Mouse (Mus musculus): ENCODE results near the gene Hoxb5. TPM values are rescaled to one million over a fixed set of nuclear protein-coding genes. Genes with fewer than 3 reads are reported as not detected.

Hoxb5 gene
- polyA plus RNA-seq, 1 experiment from 2014 or later: 216 TPM

- no peak for ATAC-seq (ENCODE audit: low FRiP score)
Measured at GRCm38 (mm10) chr11:96263636-96264389, 39.3 kb upstream of the Hoxb5 start.

GRCm38 (mm10) chr11:96264390-96265020, 38.6 kb upstream of the Hoxb5 start:
- H3K9me3 ChIP-seq: no peaks in the 10 kb centered on the region
- WGBS: 2% methylated on average over 8 of the region's 8 CpGs
- no peak for ATAC-seq (ENCODE audit: low FRiP score)
- H3K36me3 ChIP-seq: no peaks in the 10 kb centered on the region
- peaks cover 5% of the 10 kb centered on the region; the same call in 1 of the 2 replicates for H3K4me1 ChIP-seq (replicated peaks)
- H3K27ac ChIP-seq: no peak overlapping the region
- H3K4me2 ChIP-seq: no peak overlapping the region
- peaks cover 98% of the 10 kb centered on the region for H3K27me3 ChIP-seq
- no peak overlapping the region for H3K9ac ChIP-seq
- no peak overlapping the region for H3K4me3 ChIP-seq

More at GRCm38 (mm10) chr11:96263636-96264389, 39.3 kb upstream of the Hoxb5 start:
- Histone ChIP-seq H3K4me1 (replicated peaks) (peaks cover 5% of the 10 kb centered on the region; the same call in 1 of the 2 replicates), H3K27ac (no peak overlapping the region), H3K4me2 (no peak overlapping the region), H3K36me3 (no peaks in the 10 kb centered on the region), H3K4me3 (no peak overlapping the region), H3K9me3 (no peaks in the 10 kb centered on the region), H3K27me3 (peaks cover 98% of the 10 kb centered on the region), H3K9ac (no peak overlapping the region)
- under 1% methylated on average over 33 of the region's 33 CpGs for WGBS

GRCm38 (mm10) chr11:96265954-96266353, 37.2 kb upstream of the Hoxb5 start:
- H3K4me2 ChIP-seq: no peak overlapping the region
- no peak overlapping the region for H3K9ac ChIP-seq
- no peaks in the 10 kb centered on the region for H3K9me3 ChIP-seq
- peaks cover 2% of the 10 kb centered on the region; the same call in 1 of the 2 replicates for H3K4me1 ChIP-seq (replicated peaks)
- peaks cover 98% of the 10 kb centered on the region for H3K27me3 ChIP-seq
- H3K36me3 ChIP-seq: no peaks in the 10 kb centered on the region
- ATAC-seq (ENCODE audit: low FRiP score): no peak
- no peak overlapping the region for H3K4me3 ChIP-seq
- no peak overlapping the region for H3K27ac ChIP-seq
- 1% methylated on average over 7 of the region's 7 CpGs for WGBS

DNA sequence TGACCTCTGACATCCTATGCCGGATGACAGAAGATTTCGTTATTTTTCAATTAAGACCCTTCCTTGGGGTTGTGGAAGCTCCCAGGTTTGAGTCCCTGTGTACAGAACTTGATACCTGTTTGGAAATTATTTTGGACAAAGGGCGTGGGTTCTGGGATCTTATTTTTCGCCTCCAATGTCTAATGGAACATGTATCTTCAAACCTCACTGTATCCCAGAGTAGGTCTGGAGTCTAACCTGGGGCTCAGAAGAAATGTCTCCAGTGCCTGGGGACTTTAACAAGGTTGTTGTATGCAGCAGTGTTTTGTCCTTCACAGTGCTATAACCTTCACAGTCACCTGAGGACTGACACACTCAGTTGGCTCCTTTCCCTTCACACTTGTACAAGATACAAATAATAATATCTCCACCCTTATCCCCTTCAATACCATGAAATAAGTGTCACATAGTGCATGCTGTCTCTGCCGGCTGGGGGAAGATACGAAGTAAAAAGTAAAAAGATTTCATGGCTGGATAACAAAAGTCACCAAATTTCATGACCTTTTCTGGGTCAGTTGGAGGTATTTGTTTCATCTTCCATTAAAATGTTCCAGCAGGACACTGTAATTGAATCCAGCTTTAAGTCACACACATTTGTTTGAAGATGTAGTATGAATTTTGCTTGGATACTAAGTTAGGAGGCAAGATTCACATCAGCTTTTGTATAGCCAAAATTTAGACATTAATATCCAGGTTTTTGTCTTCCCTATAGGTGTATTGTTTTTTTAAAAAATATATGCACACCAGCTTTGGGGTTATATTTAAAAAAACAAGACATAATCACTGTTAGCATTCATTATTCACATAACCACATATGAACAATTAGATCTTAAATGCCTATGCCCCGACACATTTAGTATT, 35.9 kb upstream of the Hoxb5 start:
- ATAC-seq (ENCODE audit: low FRiP score): no peak
- Histone ChIP-seq H3K9me3 (no peaks in the 10 kb centered on the region), H3K4me1 (replicated peaks) (peaks cover 11% of the 10 kb centered on the region), H3K27me3 (peaks cover 98% of the 10 kb centered on the region), H3K9ac (no peak overlapping the region), H3K4me2 (no peak overlapping the region), H3K4me3 (no peak overlapping the region), H3K36me3 (no peaks in the 10 kb centered on the region), H3K27ac (no peak overlapping the region)
- 9% methylated on average over 7 of the region's 7 CpGs for WGBS

DNA sequence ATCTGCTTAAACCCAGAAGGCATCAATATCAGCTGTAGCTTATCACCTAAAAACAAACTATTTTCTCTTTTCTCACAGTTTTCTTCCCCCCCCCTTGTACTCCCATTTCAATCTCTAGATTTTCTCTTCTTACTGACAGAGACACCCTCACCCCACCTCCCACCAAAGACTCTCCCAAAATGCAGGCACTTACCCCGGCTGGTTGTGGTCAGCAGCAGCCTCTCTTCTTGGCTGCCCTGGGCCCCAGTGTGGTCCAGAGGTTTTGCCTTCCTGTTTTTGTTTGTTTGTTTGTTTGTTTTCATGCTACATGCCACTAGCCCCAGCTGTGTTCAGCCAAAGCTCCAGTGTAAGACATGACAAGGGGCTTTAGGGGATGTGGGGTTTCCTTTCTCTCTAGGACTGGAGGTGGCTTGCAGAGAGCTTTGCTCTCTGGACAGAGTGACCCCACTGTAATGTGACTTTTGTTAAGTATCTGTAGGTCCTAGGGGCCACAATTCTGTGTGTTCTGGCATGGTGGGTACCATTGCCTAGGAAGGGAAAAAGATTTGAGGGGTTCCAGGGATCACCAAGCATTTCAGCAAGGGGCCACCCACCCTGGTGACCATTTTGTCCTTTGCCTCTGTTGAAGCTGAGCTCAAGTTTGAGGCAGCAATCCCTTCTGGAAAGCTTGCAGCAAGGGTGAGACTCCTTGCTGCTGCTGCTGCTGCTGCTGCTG, 34.9 kb upstream of the Hoxb5 start:
- Histone ChIP-seq H3K9me3 (no peaks in the 10 kb centered on the region), H3K4me3 (no peak overlapping the region), H3K9ac (no peak overlapping the region), H3K36me3 (no peaks in the 10 kb centered on the region), H3K27ac (no peak overlapping the region), H3K4me2 (no peak overlapping the region), H3K27me3 (peaks cover 98% of the 10 kb centered on the region), H3K4me1 (replicated peaks) (peaks cover 14% of the 10 kb centered on the region)
- no peak for ATAC-seq (ENCODE audit: low FRiP score)
- WGBS: 12% methylated on average over 1 of the region's 1 CpGs

DNA sequence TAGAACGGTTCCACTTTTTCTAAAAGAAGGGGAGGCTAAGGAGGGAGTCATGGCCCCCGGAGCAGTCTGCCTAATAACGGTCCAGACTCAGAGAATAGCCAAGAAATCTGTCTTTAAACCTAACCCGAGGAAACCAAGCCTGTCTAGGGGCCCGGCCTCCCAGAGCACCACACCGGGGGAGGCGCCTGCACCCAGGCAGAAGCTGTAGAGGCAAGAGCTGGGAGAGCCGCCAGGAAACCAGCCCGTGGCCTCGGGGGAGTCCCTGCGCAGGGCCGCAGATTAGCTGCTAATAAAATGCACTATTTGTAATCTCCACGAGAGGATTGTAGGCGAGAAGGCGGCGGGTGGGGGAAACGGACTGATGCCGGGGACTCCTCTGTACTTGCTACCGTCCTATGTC, 33.3 kb upstream of the Hoxb5 start:
- Histone ChIP-seq H3K9me3 (no peaks in the 10 kb centered on the region), H3K4me3 (no peak overlapping the region), H3K9ac (no peak overlapping the region), H3K36me3 (no peaks in the 10 kb centered on the region), H3K4me2 (no peak overlapping the region), H3K27ac (no peak overlapping the region), H3K4me1 (replicated peaks) (peaks cover 14% of the 10 kb centered on the region), H3K27me3 (peaks cover 98% of the 10 kb centered on the region)
- ATAC-seq (ENCODE audit: low FRiP score): no peak
- under 1% methylated on average over 19 of the region's 19 CpGs for WGBS

GRCm38 (mm10) chr11:96270996-96271540, 32.1 kb upstream of the Hoxb5 start, which contains the start of gene Hoxb9:
Gene Hoxb9, plus strand, starts transcription at chr11:96271457.
- Histone ChIP-seq H3K4me3 (peak within 1 kb of the TSS; percentile 34), H3K27ac (peak within 1 kb of the TSS; percentile 73)
- peak; percentile 49; the same call in 1 of the 2 replicates for ATAC-seq (ENCODE audit: low FRiP score)

DNA sequence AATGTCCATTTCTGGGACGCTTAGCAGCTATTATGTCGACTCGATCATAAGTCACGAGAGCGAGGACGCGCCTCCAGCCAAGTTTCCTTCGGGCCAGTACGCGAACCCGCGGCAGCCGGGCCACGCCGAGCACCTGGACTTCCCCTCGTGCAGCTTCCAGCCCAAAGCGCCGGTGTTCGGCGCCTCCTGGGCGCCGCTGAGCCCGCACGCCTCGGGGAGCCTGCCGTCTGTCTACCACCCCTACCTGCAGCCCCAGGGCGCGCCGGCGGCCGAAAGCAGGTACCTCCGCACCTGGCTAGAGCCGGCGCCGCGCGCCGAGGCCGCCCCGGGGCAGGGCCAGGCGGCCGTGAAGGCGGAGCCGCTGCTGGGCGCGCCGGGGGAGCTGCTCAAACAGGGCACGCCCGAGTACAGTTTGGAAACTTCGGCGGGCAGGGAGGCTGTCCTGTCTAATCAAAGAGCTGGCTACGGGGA, 31.6 kb upstream of the Hoxb5 start:
- Histone ChIP-seq H3K4me3 (peak overlapping the region; percentile 34), H3K27ac (peak overlapping the region; percentile 73), H3K9me3 (no peaks in the 10 kb centered on the region), H3K36me3 (no peaks in the 10 kb centered on the region), H3K4me2 (peak overlapping the region; percentile 39), H3K4me1 (replicated peaks) (peaks cover 14% of the 10 kb centered on the region), H3K27me3 (peaks cover 98% of the 10 kb centered on the region), H3K9ac (peak overlapping the region; percentile 61)
- no peak for ATAC-seq (ENCODE audit: low FRiP score)
- under 1% methylated on average over 52 of the region's 52 CpGs for WGBS

More at GRCm38 (mm10) chr11:96270996-96271540, 32.1 kb upstream of the Hoxb5 start, which contains the start of gene Hoxb9:
- Histone ChIP-seq H3K36me3 (no peaks in the 10 kb centered on the region), H3K9me3 (no peaks in the 10 kb centered on the region), H3K27me3 (peaks cover 98% of the 10 kb centered on the region), H3K9ac (peak within 1 kb of the TSS; percentile 61), H3K4me1 (replicated peaks) (peaks cover 14% of the 10 kb centered on the region), H3K4me2 (peak within 1 kb of the TSS; percentile 39)
- under 1% methylated on average over 40 of the region's 40 CpGs for whole genome bisulfite sequencing

DNA sequence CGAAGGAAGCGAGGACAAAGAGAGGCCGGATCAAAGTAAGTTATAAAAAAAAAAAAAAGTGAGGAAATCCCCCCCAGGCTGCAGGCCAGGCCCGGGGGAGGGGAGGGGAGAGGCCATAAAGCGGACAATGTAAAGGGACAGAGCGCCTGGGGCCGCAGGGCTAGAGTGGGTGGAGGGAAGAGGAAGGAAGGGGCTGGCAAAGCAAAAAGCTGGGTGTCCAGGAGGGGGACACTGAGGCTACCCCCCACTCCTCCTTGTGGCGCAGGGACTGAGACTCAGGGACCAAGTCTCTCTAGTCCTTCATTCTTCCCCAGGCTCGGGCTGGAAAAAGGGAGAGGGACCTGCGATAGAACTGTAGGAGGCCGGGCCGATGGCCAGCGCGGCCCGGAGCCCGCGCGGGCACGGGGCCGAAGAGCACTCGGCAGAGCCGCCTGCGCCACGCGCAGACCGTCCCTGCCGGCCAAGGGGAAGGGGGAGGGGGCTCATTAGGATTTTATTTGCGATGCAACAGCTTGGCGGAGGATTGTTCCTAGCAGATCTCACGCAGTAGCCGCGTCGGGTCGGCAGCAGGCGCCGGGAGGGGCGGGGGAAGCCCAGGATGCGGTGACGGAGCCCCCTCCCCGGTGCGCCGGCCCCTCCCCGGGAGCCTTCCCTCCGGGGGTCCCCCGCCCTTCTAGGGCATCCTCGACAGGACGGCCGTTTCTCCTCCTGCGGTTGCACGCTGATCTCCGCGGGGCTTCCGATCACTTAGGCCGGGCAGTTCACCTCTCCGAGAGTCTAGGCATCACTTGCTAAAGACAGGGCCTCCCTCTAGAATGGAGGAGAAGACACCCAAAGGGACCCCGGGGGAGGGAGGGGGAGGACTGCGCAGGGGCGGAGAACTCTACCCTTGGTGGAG, 30.9 kb upstream of the Hoxb5 start:
- Histone ChIP-seq H3K4me1 (replicated peaks) (peaks cover 14% of the 10 kb centered on the region), H3K9me3 (no peaks in the 10 kb centered on the region), H3K4me3 (peak overlapping the region; percentile 34), H3K27ac (peak overlapping the region; percentile 73), H3K9ac (peak overlapping the region; percentile 61), H3K27me3 (peaks cover 98% of the 10 kb centered on the region), H3K4me2 (peak overlapping the region; percentile 39), H3K36me3 (no peaks in the 10 kb centered on the region)
- under 1% methylated on average over 57 of the region's 58 CpGs for WGBS
- ATAC-seq (ENCODE audit: low FRiP score): no peak

- 0 out of 2 replicates have a peak overlapping the region, but pooled peaks have one; percentile 61 for H3K9ac ChIP-seq
- H3K27ac ChIP-seq: peak overlapping the region; percentile 73
- no peaks in the 10 kb centered on the region for H3K36me3 ChIP-seq
- peaks cover 14% of the 10 kb centered on the region for H3K4me1 ChIP-seq (replicated peaks)
- ATAC-seq (ENCODE audit: low FRiP score): no peak
- peak overlapping the region; percentile 31 for H3K4me2 ChIP-seq
- WGBS: 3% methylated on average over 10 of the region's 10 CpGs
- H3K9me3 ChIP-seq: no peaks in the 10 kb centered on the region
- H3K27me3 ChIP-seq: peaks cover 98% of the 10 kb centered on the region
- H3K4me3 ChIP-seq: peak overlapping the region; percentile 34
Measured at GRCm38 (mm10) chr11:96274428-96274827, 28.7 kb upstream of the Hoxb5 start.
